Mouse (Mus musculus) bone marrow macrophage, adult 2 months (primary cell): ENCODE measurements around the gene Kcnj12. TPM values are rescaled to one million over a fixed set of nuclear protein-coding genes. Genes with fewer than 3 reads are reported as not detected.
A peak's percentile ranks its signal among the peaks of the same experiment; 100 is the strongest.

Experiments used
- H3K27ac ChIP-seq: 2 replicates; pipeline ENCODE4 v1.5.1; 2012; ENCODE audit warnings: low read depth, low read length; ENCODE audit not compliant: insufficient read depth
- H3K4me1 ChIP-seq: 2 replicates; pipeline ENCODE4 v1.6.1; 2012; ENCODE audit warnings: low read length; ENCODE audit not compliant: control insufficient read depth, insufficient read depth
- H3K4me3 ChIP-seq: 2 replicates; pipeline ENCODE4 v1.5.1; 2012; ENCODE audit warnings: mild to moderate bottlenecking, low read length, moderate library complexity; ENCODE audit not compliant: insufficient read depth
- CTCF ChIP-seq: IDR thresholded peaks from 2 replicates; pipeline ENCODE4 v1.5.1; 2012; ENCODE audit warnings: low read depth, mild to moderate bottlenecking, low read length, moderate library complexity
- POLR2A ChIP-seq: IDR thresholded peaks from 2 replicates; pipeline ENCODE4 v1.6.1; 2012; ENCODE audit warnings: mild to moderate bottlenecking, low read depth, low read length, borderline replicate concordance
- polyA plus RNA-seq: library from polyadenylated mRNA; stranded (reverse); fragments of >200 nt; gene quantifications from 2 replicates; pipeline ENCODE4 v1.2.4, GENCODE M21; 2012; ENCODE audit not compliant: missing spikeins, insufficient read depth, insufficient read length

The Kcnj12 gene
- polyA plus RNA-seq, 1 experiment, result not detected

- TF ChIP-seq CTCF (no peak), POLR2A (no peak)
- Histone ChIP-seq H3K4me3 (no peak overlapping the region), H3K27ac (no peak overlapping the region), H3K4me1 (peaks cover 43% of the 10 kb centered on the region)
Observed at GRCm38 (mm10) chr11:61031658-61032445, 9.5 kb downstream of the Kcnj12 start.

GRCm38 (mm10) chr11:61032481-61032880 lies 10.1 kb downstream of the Kcnj12 start:
- no peak for TF ChIP-seq CTCF
- no peak for TF ChIP-seq POLR2A
- H3K4me1 ChIP-seq, result peaks cover 38% of the 10 kb centered on the region
- no peak overlapping the region for H3K4me3 ChIP-seq
- no peak overlapping the region for H3K27ac ChIP-seq

DNA sequence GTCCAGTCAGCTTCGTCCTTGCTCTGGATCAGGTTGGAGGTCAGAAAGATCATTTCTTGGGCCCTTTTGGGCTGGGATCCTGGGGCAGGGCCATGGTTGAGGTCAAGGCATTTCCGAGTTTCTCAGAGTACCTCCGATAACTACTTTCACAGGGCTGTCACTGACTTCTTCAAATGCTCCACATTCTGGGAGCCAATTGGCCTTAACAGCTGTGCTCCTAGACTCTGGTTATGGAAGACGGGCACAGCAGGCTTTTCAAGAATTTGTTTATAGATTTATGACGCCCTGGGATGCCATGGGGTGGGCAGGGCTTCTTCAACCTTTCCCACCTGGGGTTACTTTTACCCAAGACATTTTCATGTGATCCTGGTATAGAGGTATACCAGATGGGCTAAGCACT lies 10.8 kb downstream of the Kcnj12 start:
- Histone ChIP-seq H3K4me1 (peaks cover 32% of the 10 kb centered on the region), H3K4me3 (no peak overlapping the region), H3K27ac (no peak overlapping the region)
- TF ChIP-seq CTCF, result no peak
- no peak for TF ChIP-seq POLR2A

GRCm38 (mm10) chr11:61036639-61037038 lies 14.3 kb downstream of the Kcnj12 start:
- H3K4me3 ChIP-seq, result no peak overlapping the region
- H3K27ac ChIP-seq, result no peak overlapping the region
- no peak for TF ChIP-seq POLR2A
- TF ChIP-seq CTCF, result no peak
- peaks cover 5% of the 10 kb centered on the region for H3K4me1 ChIP-seq

- H3K27ac ChIP-seq, result no peak overlapping the region
- no peak for TF ChIP-seq POLR2A
- TF ChIP-seq CTCF, result no peak
- peaks cover 4% of the 10 kb centered on the region; the same call in 1 of the 2 replicates for H3K4me1 ChIP-seq
- no peak overlapping the region for H3K4me3 ChIP-seq
Observed at GRCm38 (mm10) chr11:61038277-61038782, 16.0 kb downstream of the Kcnj12 start.

GRCm38 (mm10) chr11:61040856-61041652 lies 18.7 kb downstream of the Kcnj12 start:
- H3K27ac ChIP-seq, result no peak overlapping the region
- no peak for TF ChIP-seq CTCF
- TF ChIP-seq POLR2A, result no peak
- H3K4me1 ChIP-seq, result peaks cover 4% of the 10 kb centered on the region; the same call in 1 of the 2 replicates
- no peak overlapping the region for H3K4me3 ChIP-seq

DNA sequence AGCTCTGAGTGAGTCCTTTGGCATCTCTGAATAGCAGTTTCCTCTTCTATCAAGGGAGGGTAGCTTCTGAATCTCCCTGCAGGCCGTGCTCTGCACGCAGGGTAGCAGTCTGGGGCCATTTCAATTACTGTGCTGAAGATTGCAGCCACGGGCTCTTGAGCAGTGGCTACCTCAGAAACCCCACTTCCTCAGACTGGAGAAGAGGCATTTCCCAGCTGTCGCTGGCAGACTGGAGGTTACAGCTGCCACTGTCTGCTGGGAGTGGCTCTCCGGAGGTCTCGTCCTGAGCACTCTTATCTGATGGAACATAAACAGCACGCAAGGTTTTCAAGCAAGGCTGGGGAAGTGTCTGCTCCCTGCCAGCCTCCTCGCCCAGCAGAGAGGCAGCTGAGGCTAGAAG lies 20.2 kb downstream of the Kcnj12 start:
- H3K4me3 ChIP-seq, result no peak overlapping the region
- peaks cover 4% of the 10 kb centered on the region; the same call in 1 of the 2 replicates for H3K4me1 ChIP-seq
- no peak overlapping the region for H3K27ac ChIP-seq
- TF ChIP-seq CTCF (no peak), POLR2A (no peak)

DNA sequence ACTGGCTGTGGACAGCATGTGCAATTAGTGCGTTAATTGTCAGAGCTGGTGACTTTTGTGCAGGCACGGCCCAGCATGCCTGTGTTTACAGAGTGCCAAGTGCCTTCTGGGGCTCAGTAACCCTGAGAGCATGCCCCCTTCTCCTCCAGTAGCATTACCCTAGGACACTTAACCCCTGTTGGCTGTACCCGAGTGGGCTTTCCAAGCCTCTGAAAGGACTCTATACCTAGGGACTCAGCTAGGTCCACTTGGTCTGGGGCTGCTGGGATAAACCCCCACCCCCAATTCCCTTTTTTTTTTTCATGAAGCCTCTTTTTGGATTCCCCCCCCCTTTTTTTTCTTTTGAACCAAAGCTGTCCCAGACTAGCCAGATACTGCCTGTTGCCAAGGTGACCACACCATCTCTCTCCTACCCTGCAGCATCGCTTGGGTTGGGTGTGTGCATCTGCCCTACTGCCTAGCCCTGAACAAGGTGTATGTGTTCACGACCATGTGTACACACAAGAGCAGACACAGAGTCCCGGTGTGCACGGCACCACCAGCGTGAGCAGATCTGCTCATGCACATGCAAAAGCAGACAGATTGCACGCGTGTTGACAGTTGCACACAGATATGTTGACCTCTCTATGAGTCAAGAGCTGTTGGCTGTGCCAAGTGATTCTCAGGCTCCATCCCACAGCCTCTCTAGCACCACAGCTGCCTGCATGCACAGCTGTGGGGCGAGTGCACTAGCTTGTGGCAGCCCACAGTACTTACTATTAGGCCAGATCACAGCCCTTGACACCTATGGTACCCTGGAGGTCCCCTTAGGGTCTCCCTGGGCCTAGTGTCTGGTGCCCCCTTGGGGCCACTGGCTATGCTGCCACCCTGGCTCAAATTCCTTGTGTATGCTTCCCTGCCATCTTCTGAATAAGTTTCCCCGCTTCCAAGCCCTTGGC lies 21.0 kb downstream of the Kcnj12 start:
- Histone ChIP-seq H3K27ac (no peak overlapping the region), H3K4me1 (peaks cover 4% of the 10 kb centered on the region; the same call in 1 of the 2 replicates), H3K4me3 (no peak overlapping the region)
- TF ChIP-seq POLR2A, result no peak
- peak; percentile 38; the same call in 1 of the 2 replicates for TF ChIP-seq CTCF

DNA sequence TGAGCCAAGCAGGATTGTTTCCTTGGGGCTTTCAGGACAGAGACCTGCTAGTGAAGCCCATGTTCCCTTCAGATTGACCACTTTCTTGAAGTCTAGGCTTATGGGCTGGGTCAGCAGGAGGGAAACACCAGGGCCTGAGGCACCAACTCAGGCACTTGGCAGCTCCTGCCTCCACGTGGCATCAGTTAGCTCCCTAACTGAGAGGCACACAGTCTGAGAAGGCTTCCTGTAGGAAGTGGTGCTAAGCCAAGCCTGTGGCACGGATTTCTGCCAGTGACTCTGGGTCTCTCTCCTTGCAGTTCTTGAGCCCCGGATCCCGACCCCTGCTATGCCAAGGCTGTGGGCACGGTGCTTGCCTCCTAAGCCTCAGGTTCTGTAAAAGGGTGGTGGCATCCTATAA lies 22.4 kb downstream of the Kcnj12 start:
- Histone ChIP-seq H3K4me1 (peaks cover 4% of the 10 kb centered on the region; the same call in 1 of the 2 replicates), H3K27ac (no peak overlapping the region), H3K4me3 (no peak overlapping the region)
- TF ChIP-seq POLR2A (no peak), CTCF (no peak)
